Mouse (Mus musculus): ENCODE data around the gene Alox5. TPM values are rescaled to one million over a fixed set of nuclear protein-coding genes. Genes with fewer than 3 reads are reported as not detected.
A peak's percentile ranks its signal among the peaks of the same experiment; 100 is the strongest.
"Not testable (repeated sequence)": the region's sequence is repeated elsewhere in the genome, so short reads cannot be mapped to it uniquely, and the experiment has no call there.

The Alox5 gene
- 0.77 and 1.1 TPM in 2 replicates for polyA plus RNA-seq (2016; fragmentation: Nextera tagmentation; extraction: Ambion mirVana)

GRCm38 (mm10) chr6:116460544-116461283, at the start of gene Alox5:
Gene Alox5, minus strand, starts transcription at chr6:116461178.
- peak; percentile 59 for DNase-seq (ENCODE audit: low spot score)
- Histone ChIP-seq H3K4me3 (peak within 1 kb of the TSS; percentile 61), H3K36me3 (no peaks in the 10 kb centered on the region), H3K9me3 (replicated peaks) (no peaks in the 10 kb centered on the region), H3K27me3 (ENCODE audit: low read depth, poor library complexity, severe bottlenecking) (peaks cover 41% of the 10 kb centered on the region), H3K4me1 (peaks cover 9% of the 10 kb centered on the region), H3K27ac (replicated peaks) (no peak within 1 kb of the TSS; the same call in 1 of the 2 replicates)
- 3% methylated on average over 43 of the region's 43 CpGs for WGBS

GRCm38 (mm10) chr6:116506302-116507003, 45.5 kb upstream of the Alox5 start, which contains the start of gene Olfr212:
Gene Olfr212, plus strand, starts transcription at chr6:116506516.
- WGBS, result 95% methylated on average over 20 of the region's 20 CpGs

GRCm38 (mm10) chr6:116495960-116496359, 35.0 kb upstream of the Alox5 start:
- no peaks in the 10 kb centered on the region for H3K36me3 ChIP-seq
- WGBS, result 81% methylated on average over 1 of the region's 1 CpGs
- no peaks in the 10 kb centered on the region for H3K9me3 ChIP-seq (replicated peaks)
- DNase-seq (ENCODE audit: low spot score), result no peak
- no peak overlapping the region for H3K4me3 ChIP-seq
- H3K27me3 ChIP-seq (ENCODE audit: low read depth, poor library complexity, severe bottlenecking), result no peaks in the 10 kb centered on the region
- H3K27ac ChIP-seq (replicated peaks), result no peak overlapping the region
- no peaks in the 10 kb centered on the region for H3K4me1 ChIP-seq

More at GRCm38 (mm10) chr6:116506302-116507003, 45.5 kb upstream of the Alox5 start, which contains the start of gene Olfr212:
- not testable (repeated sequence) for DNase-seq (ENCODE audit: low spot score); H3K36me3 ChIP-seq; H3K27ac ChIP-seq (replicated peaks); H3K27me3 ChIP-seq (ENCODE audit: low read depth, poor library complexity, severe bottlenecking); H3K4me3 ChIP-seq; H3K4me1 ChIP-seq
- H3K9me3 ChIP-seq (replicated peaks), result peaks cover 39% of the 10 kb centered on the region

GRCm38 (mm10) chr6:116493742-116494141, 32.8 kb upstream of the Alox5 start:
- H3K9me3 ChIP-seq (replicated peaks), result no peaks in the 10 kb centered on the region
- no peaks in the 10 kb centered on the region for H3K36me3 ChIP-seq
- H3K4me1 ChIP-seq, result peaks cover 8% of the 10 kb centered on the region
- WGBS, result 84% methylated on average over 5 of the region's 5 CpGs
- no peaks in the 10 kb centered on the region for H3K27me3 ChIP-seq (ENCODE audit: low read depth, poor library complexity, severe bottlenecking)
- DNase-seq (ENCODE audit: low spot score), result no peak
- no peak overlapping the region for H3K27ac ChIP-seq (replicated peaks)
- H3K4me3 ChIP-seq, result no peak overlapping the region

GRCm38 (mm10) chr6:116488791-116489190, 27.8 kb upstream of the Alox5 start, which contains the start of gene Olfr211:
Gene Olfr211, plus strand, starts transcription at chr6:116489091.
- H3K27me3 ChIP-seq (ENCODE audit: low read depth, poor library complexity, severe bottlenecking), result no peaks in the 10 kb centered on the region
- DNase-seq (ENCODE audit: low spot score), result no peak
- 85% methylated on average over 4 of the region's 4 CpGs for WGBS
- H3K4me3 ChIP-seq, result no peak within 1 kb of the TSS
- no peaks in the 10 kb centered on the region for H3K36me3 ChIP-seq
- H3K4me1 ChIP-seq, result peaks cover 8% of the 10 kb centered on the region
- H3K9me3 ChIP-seq (replicated peaks), result no peaks in the 10 kb centered on the region
- no peak within 1 kb of the TSS for H3K27ac ChIP-seq (replicated peaks)

GRCm38 (mm10) chr6:116486833-116487232, 25.9 kb upstream of the Alox5 start:
- no peaks in the 10 kb centered on the region for H3K36me3 ChIP-seq
- no peaks in the 10 kb centered on the region for H3K27me3 ChIP-seq (ENCODE audit: low read depth, poor library complexity, severe bottlenecking)
- DNase-seq (ENCODE audit: low spot score), result no peak
- H3K4me3 ChIP-seq, result no peak overlapping the region
- H3K9me3 ChIP-seq (replicated peaks), result no peaks in the 10 kb centered on the region
- H3K4me1 ChIP-seq, result peaks cover 8% of the 10 kb centered on the region
- H3K27ac ChIP-seq (replicated peaks), result no peak overlapping the region
- 68% methylated on average over 1 of the region's 1 CpGs for WGBS

GRCm38 (mm10) chr6:116485081-116485480, 24.1 kb upstream of the Alox5 start:
- Histone ChIP-seq H3K27ac (replicated peaks) (no peak overlapping the region), H3K4me3 (no peak overlapping the region), H3K36me3 (no peaks in the 10 kb centered on the region), H3K9me3 (replicated peaks) (no peaks in the 10 kb centered on the region), H3K4me1 (peaks cover under 1% of the 10 kb centered on the region; the same call in 1 of the 2 replicates), H3K27me3 (ENCODE audit: low read depth, poor library complexity, severe bottlenecking) (no peaks in the 10 kb centered on the region)
- 87% methylated on average over 1 of the region's 1 CpGs for WGBS
- no peak for DNase-seq (ENCODE audit: low spot score)

GRCm38 (mm10) chr6:116468081-116468480, 7.1 kb upstream of the Alox5 start:
- H3K9me3 ChIP-seq (replicated peaks), result no peaks in the 10 kb centered on the region; the same call in 1 of the 2 replicates
- no peaks in the 10 kb centered on the region for H3K27me3 ChIP-seq (ENCODE audit: low read depth, poor library complexity, severe bottlenecking)
- WGBS, result 39% methylated on average over 3 of the region's 3 CpGs
- no peak overlapping the region for H3K27ac ChIP-seq (replicated peaks)
- no peaks in the 10 kb centered on the region for H3K4me1 ChIP-seq
- no peaks in the 10 kb centered on the region for H3K36me3 ChIP-seq
- DNase-seq (ENCODE audit: low spot score), result no peak
- H3K4me3 ChIP-seq, result no peak overlapping the region

- H3K27ac ChIP-seq (replicated peaks), result no peak overlapping the region
- H3K27me3 ChIP-seq (ENCODE audit: low read depth, poor library complexity, severe bottlenecking), result peaks cover 41% of the 10 kb centered on the region
- WGBS, result 76% methylated on average over 2 of the region's 2 CpGs
- no peaks in the 10 kb centered on the region for H3K9me3 ChIP-seq (replicated peaks)
- no peaks in the 10 kb centered on the region for H3K36me3 ChIP-seq
- H3K4me3 ChIP-seq, result no peak overlapping the region
- no peak for DNase-seq (ENCODE audit: low spot score)
- peaks cover 9% of the 10 kb centered on the region for H3K4me1 ChIP-seq
These were observed 1.7 kb downstream of the Alox5 start for GRCm38 (mm10) chr6:116459232-116459631.

- Histone ChIP-seq H3K27me3 (ENCODE audit: low read depth, poor library complexity, severe bottlenecking) (peaks cover 41% of the 10 kb centered on the region), H3K27ac (replicated peaks) (no peak overlapping the region), H3K4me3 (no peak overlapping the region), H3K4me1 (peaks cover 9% of the 10 kb centered on the region), H3K9me3 (replicated peaks) (no peaks in the 10 kb centered on the region), H3K36me3 (no peaks in the 10 kb centered on the region)
- WGBS, result 78% methylated on average over 4 of the region's 4 CpGs
- no peak for DNase-seq (ENCODE audit: low spot score)
These were observed 2.2 kb downstream of the Alox5 start for GRCm38 (mm10) chr6:116458728-116459127.

GRCm38 (mm10) chr6:116456482-116456881, 4.5 kb downstream of the Alox5 start:
- no peaks in the 10 kb centered on the region for H3K36me3 ChIP-seq
- no peak for DNase-seq (ENCODE audit: low spot score)
- peaks cover 27% of the 10 kb centered on the region for H3K27me3 ChIP-seq (ENCODE audit: low read depth, poor library complexity, severe bottlenecking)
- no peak overlapping the region for H3K4me3 ChIP-seq
- 90% methylated on average over 1 of the region's 1 CpGs for WGBS
- no peaks in the 10 kb centered on the region for H3K9me3 ChIP-seq (replicated peaks)
- H3K4me1 ChIP-seq, result peaks cover 9% of the 10 kb centered on the region
- no peak overlapping the region for H3K27ac ChIP-seq (replicated peaks)

- no peak overlapping the region for H3K27ac ChIP-seq (replicated peaks)
- H3K4me3 ChIP-seq, result no peak overlapping the region
- peaks cover 20% of the 10 kb centered on the region for H3K27me3 ChIP-seq (ENCODE audit: low read depth, poor library complexity, severe bottlenecking)
- 77% methylated on average over 4 of the region's 4 CpGs for WGBS
- no peaks in the 10 kb centered on the region for H3K9me3 ChIP-seq (replicated peaks)
- no peak for DNase-seq (ENCODE audit: low spot score)
- H3K36me3 ChIP-seq, result no peaks in the 10 kb centered on the region
- H3K4me1 ChIP-seq, result peaks cover 5% of the 10 kb centered on the region
These were observed 5.2 kb downstream of the Alox5 start for GRCm38 (mm10) chr6:116455781-116456180.

- WGBS, result 86% methylated on average over 4 of the region's 4 CpGs
- no peak overlapping the region for H3K4me3 ChIP-seq
- no peaks in the 10 kb centered on the region for H3K27me3 ChIP-seq (ENCODE audit: low read depth, poor library complexity, severe bottlenecking)
These were observed 20.1 kb downstream of the Alox5 start for GRCm38 (mm10) chr6:116440849-116441248.

More at GRCm38 (mm10) chr6:116440849-116441248, 20.1 kb downstream of the Alox5 start:
- Histone ChIP-seq H3K27ac (replicated peaks) (no peak overlapping the region), H3K9me3 (replicated peaks) (no peaks in the 10 kb centered on the region), H3K36me3 (no peaks in the 10 kb centered on the region), H3K4me1 (no peaks in the 10 kb centered on the region)
- no peak for DNase-seq (ENCODE audit: low spot score)
